Mouse (Mus musculus): ENCODE data around the gene Grin2b. TPM values are rescaled to one million over a fixed set of nuclear protein-coding genes. Genes with fewer than 3 reads are reported as not detected.

Gene Grin2b
- polyA plus RNA-seq, 1 experiment from 2014 or later: 0.97 TPM

Small RNA genes lying within 50 kb of the gene (microRNA-seq; reads per million reads assigned to microRNA genes)
- not detected for gene Gm22892

Other genes with a start within 250 kb of the Grin2b start
- gene Gm8994, start 154.0 kb upstream of the Grin2b start, polyA plus RNA-seq (2016; fragmentation: Nextera tagmentation; extraction: Ambion mirVana): not detected in 2 replicates
- not detected in 2 replicates for gene E330021D16Rik, start 242.1 kb upstream of the Grin2b start, polyA plus RNA-seq (2016; fragmentation: Nextera tagmentation; extraction: Ambion mirVana)